In the genomic region with DNA sequence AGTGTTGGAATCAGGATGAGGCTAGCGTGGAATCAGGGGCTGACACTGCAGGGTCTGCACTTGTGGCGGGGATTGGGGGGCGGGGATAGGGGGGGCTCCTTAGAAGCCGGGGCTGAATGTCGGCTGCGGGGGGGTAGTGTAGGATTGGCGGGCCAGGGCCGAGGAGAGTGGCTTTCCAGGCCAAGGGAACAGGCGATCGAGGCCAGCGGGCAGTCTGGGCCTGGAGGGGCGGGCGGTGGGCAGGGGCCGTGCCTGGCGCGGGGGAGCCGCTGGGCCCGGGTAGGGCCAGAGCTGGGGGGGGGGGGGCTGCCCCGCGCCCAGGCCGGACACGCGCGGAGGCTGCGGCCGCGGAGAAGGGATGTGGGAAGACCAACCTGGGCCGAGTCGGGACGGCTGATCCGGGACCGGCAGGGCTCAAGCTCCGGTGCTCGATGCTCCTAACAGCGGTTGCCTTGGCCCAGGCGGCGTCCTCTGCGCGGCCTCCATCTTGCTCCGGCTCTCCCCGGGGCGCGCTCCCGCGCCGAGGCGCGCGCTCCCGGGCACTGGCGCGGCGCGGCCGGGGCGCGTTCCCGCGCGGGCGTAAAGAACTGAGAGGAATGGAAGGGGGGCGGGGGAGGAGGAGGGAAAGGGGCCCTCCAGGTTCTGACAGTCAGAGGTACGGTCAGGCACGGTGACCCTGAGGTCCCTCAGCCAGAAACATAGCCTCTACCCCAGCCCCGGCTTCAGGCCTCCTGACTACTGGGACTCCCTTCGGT, we compare ENCODE assay signal across 9 mouse cellular contexts. TPM values are rescaled to one million over a fixed set of nuclear protein-coding genes. Genes with fewer than 3 reads are reported as not detected.
DNase-seq lines count a peak whose midpoint lies in the region; ATAC-seq and TF ChIP-seq lines count a peak whose summit lies in the region.
"Had no signal": no experiment of that assay in that cellular context is flagged by ENCODE, and none has a peak within 500 bp of the region (broad histone marks: within the 10 kb centered on the region; RNA-seq: fewer than 3 reads in every experiment).

A gene (minus strand): TSS at position 544 of the 755 bp plus-strand sequence.

- H3K4me3 ChIP-seq in heart, embryonic 11.5 days (ENCODE audit: low read depth, low read length): peak within 1 kb of the TSS; percentile 48
- peak within 1 kb of the TSS; percentile 74 for H3K4me3 ChIP-seq in embryonic facial prominence, embryonic 10.5 days
- peak within 1 kb of the TSS; percentile 48 for H3K4me3 ChIP-seq in intestine, embryonic 15.5 days (replicated peaks)
- H3K4me3 ChIP-seq in liver, embryonic 14.5 days (ENCODE audit: insufficient read depth in 1 of 2, low read depth in 2 of 2, low read length in 2 of 2): peak within 1 kb of the TSS in 1 of 2 experiments; percentile 34; a peak in 2 of 4 replicates
- H3K4me3 ChIP-seq in small intestine, adult 2 months (ENCODE audit: low read depth, low read length): peak within 1 kb of the TSS; percentile 61

- TF ChIP-seq CTCF in Patski (IDR thresholded peaks at IDR 0.05): no peak
- TF ChIP-seq CTCF in liver, embryonic 14.5 days (IDR thresholded peaks at IDR 0.05; ENCODE audit: low read depth): no peak
- no peak for TF ChIP-seq CTCF in small intestine, adult 2 months (IDR thresholded peaks at IDR 0.05; ENCODE audit: extremely low read depth, insufficient read length, insufficient replicate concordance, low read depth, low read length)

- CTCF ChIA-PET in Patski (lab: Charles Lee): interaction anchor here (1.2 to 1.5 kb wide), 2 partner anchors 9 to 38 kb away, joined by 3 to 6 read pairs; no protein-coding TSS in a partner anchor

- peaks cover 8% of the 10 kb centered on the region; the same call in 1 of the 2 replicates for H3K4me1 ChIP-seq in heart, embryonic 11.5 days (ENCODE audit: control insufficient read depth, insufficient read depth, low read length)
- peaks cover 20% of the 10 kb centered on the region for H3K4me1 ChIP-seq in embryonic facial prominence, embryonic 10.5 days
- H3K4me1 ChIP-seq in intestine, embryonic 15.5 days (replicated peaks): peaks cover 13% of the 10 kb centered on the region; the same call in 1 of the 2 replicates
- H3K4me1 ChIP-seq in liver, embryonic 14.5 days (replicated peaks; ENCODE audit: control insufficient read depth in 2 of 2, insufficient read depth in 2 of 2, low read length in 1 of 2): no peaks in the 10 kb centered on the region
- peaks cover 4% of the 10 kb centered on the region for H3K4me1 ChIP-seq in small intestine, adult 2 months (ENCODE audit: control insufficient read depth, insufficient read depth, insufficient read length, low read length)

- in situ Hi-C loops in Patski (cut with MboI; ENCODE audit: low pct_unique_long_range_greater_than_20kb): no loop called here

- WGBS in heart, embryonic 11.5 days (ENCODE audit: insufficient replicate concordance): 2% methylated on average over 38 of the region's 66 CpGs
- under 1% methylated on average over 57 of the region's 66 CpGs for whole genome bisulfite sequencing in embryonic facial prominence, embryonic 10.5 days
- WGBS in intestine, embryonic 15.5 days: 2% methylated on average over 60 of the region's 66 CpGs
- 3% methylated on average over 49 of the region's 66 CpGs for WGBS in liver, embryonic 14.5 days (ENCODE audit: insufficient replicate concordance)
- WGBS in small intestine, adult 2 months: 1% methylated on average over 64 of the region's 66 CpGs

- DNase-seq in heart, adult 8-10 months (ENCODE audit: low spot score): no peak
- DNase-seq in Patski (ENCODE audit: low read depth, low spot score): no peak
- peak; percentile 57 for DNase-seq in embryonic facial prominence, embryonic 10.5 days (ENCODE audit: low spot score)
- DNase-seq in liver, embryonic 14.5 days (ENCODE audit: low read depth in 3 of 3, low spot score in 3 of 3): no peak
- DNase-seq in spleen, postnatal 14 days (ENCODE audit: low spot score in 2 of 2): no peak

- no peak for TF ChIP-seq EP300 in liver, embryonic 14.5 days (IDR thresholded peaks at IDR 0.05; ENCODE audit: low read depth)

- H3K4me2 ChIP-seq in heart, embryonic 11.5 days: peak within 1 kb of the TSS; percentile 72
- H3K4me2 ChIP-seq in intestine, embryonic 15.5 days (replicated peaks): peak within 1 kb of the TSS; percentile 83
- peak within 1 kb of the TSS; percentile 47 for H3K4me2 ChIP-seq in liver, embryonic 14.5 days (ENCODE audit: low read depth)

- POLR2A ChIA-PET in Patski (lab: Charles Lee): interaction anchor here (0.5 kb wide), 1 partner anchor 63 kb away, joined by 3 read pairs; no protein-coding TSS in a partner anchor

- no peaks in the 10 kb centered on the region for H3K9me3 ChIP-seq in heart, embryonic 11.5 days (replicated peaks; ENCODE audit: control insufficient read depth, low read length)
- H3K9me3 ChIP-seq in embryonic facial prominence, embryonic 10.5 days: no peaks in the 10 kb centered on the region
- H3K9me3 ChIP-seq in intestine, embryonic 15.5 days: no peaks in the 10 kb centered on the region
- no peaks in the 10 kb centered on the region for H3K9me3 ChIP-seq in liver, embryonic 14.5 days (ENCODE audit: control insufficient read depth, low read length)

- peak; percentile 57; the same call in 1 of the 2 replicates for ATAC-seq in heart, embryonic 11.5 days (replicated peaks; ENCODE audit: insufficient number of reproducible peaks, low FRiP score, low TSS enrichment)
- no peak for ATAC-seq in Patski
- ATAC-seq in intestine, embryonic 15.5 days: peak; percentile 59; the same call in 1 of the 2 replicates
- no peak for ATAC-seq in liver, embryonic 14.5 days (ENCODE audit: insufficient read depth)

- no peaks in the 10 kb centered on the region for H3K36me3 ChIP-seq in heart, embryonic 11.5 days (ENCODE audit: control insufficient read depth, insufficient read depth, low read length)
- no peaks in the 10 kb centered on the region for H3K36me3 ChIP-seq in embryonic facial prominence, embryonic 10.5 days (replicated peaks)
- H3K36me3 ChIP-seq in intestine, embryonic 15.5 days: no peaks in the 10 kb centered on the region
- H3K36me3 ChIP-seq in liver, embryonic 14.5 days (replicated peaks; ENCODE audit: control insufficient read depth, insufficient read depth, low read depth): no peaks in the 10 kb centered on the region
- H3K36me3 ChIP-seq in small intestine, adult 2 months (ENCODE audit: control insufficient read depth, insufficient read depth, low read length): no peaks in the 10 kb centered on the region

- no peak for TF ChIP-seq POLR2A in small intestine, adult 2 months (IDR thresholded peaks at IDR 0.05; ENCODE audit: low read depth, low read length)

- no peak within 1 kb of the TSS for H3K27ac ChIP-seq in heart, embryonic 11.5 days (ENCODE audit: low read depth, low read length)
- peak within 1 kb of the TSS; percentile 76 for H3K27ac ChIP-seq in embryonic facial prominence, embryonic 10.5 days (replicated peaks)
- H3K27ac ChIP-seq in intestine, embryonic 15.5 days: no peak within 1 kb of the TSS
- no peak within 1 kb of the TSS for H3K27ac ChIP-seq in liver, embryonic 14.5 days
- no peak within 1 kb of the TSS for H3K27ac ChIP-seq in small intestine, adult 2 months (ENCODE audit: insufficient read depth, low read depth, low read length)

- H3K27me3 ChIP-seq in heart, embryonic 11.5 days (ENCODE audit: control insufficient read depth, insufficient read depth, low read length): peaks cover 40% of the 10 kb centered on the region
- peaks cover 22% of the 10 kb centered on the region for H3K27me3 ChIP-seq in Patski
- peaks cover 59% of the 10 kb centered on the region for H3K27me3 ChIP-seq in embryonic facial prominence, embryonic 10.5 days (replicated peaks; ENCODE audit: low read depth, poor library complexity, severe bottlenecking)
- peaks cover 33% of the 10 kb centered on the region for H3K27me3 ChIP-seq in intestine, embryonic 15.5 days (replicated peaks)
- peaks cover 33% of the 10 kb centered on the region for H3K27me3 ChIP-seq in liver, embryonic 14.5 days (ENCODE audit: control insufficient read depth, insufficient read depth, low read length)
- peaks cover 26% of the 10 kb centered on the region for H3K27me3 ChIP-seq in small intestine, adult 2 months (ENCODE audit: control insufficient read depth, insufficient read depth, low read length)

- no peak within 1 kb of the TSS for H3K9ac ChIP-seq in heart, embryonic 11.5 days (ENCODE audit: low read depth, low read length)
- peak within 1 kb of the TSS; percentile 17; the same call in 1 of the 2 replicates for H3K9ac ChIP-seq in intestine, embryonic 15.5 days
- H3K9ac ChIP-seq in liver, embryonic 14.5 days (replicated peaks): no peak within 1 kb of the TSS

RNA-seq across cellular contexts. Expression of the gene that starts here (rescaled TPM):
- 0.23 and 0.39 TPM in 2 replicates for polyA plus RNA-seq in heart, embryonic 11.5 days (2014; fragmentation: Nextera tagmentation; extraction: Ambion mirVana)
- total RNA-seq in heart, adult 8-10 months (2022): under 1 TPM; 0.29 to 0.59 (median 0.32) TPM
- 17.7 TPM for polyA plus RNA-seq in Patski (2021)
- 4.7 and 5.0 TPM in 2 replicates for polyA plus RNA-seq in embryonic facial prominence, embryonic 10.5 days (2016; fragmentation: Nextera tagmentation; extraction: Ambion mirVana)
- 1.7 and 2.3 TPM in 2 replicates for polyA plus RNA-seq in intestine, embryonic 15.5 days (2015; fragmentation: Nextera tagmentation; extraction: Ambion mirVana)
- polyA plus RNA-seq in liver, embryonic 14.5 days (2012; rRNA removed): 0.06 TPM in 1 of 2 replicates, not detected in the other
- 0.13 TPM in 1 of 2 replicates, not detected in the other for polyA plus RNA-seq in liver, embryonic 14.5 days (2014; fragmentation: Nextera tagmentation; extraction: Ambion mirVana)
- 0.15 and 0.43 TPM in 2 replicates for polyA plus RNA-seq in small intestine, adult 2 months (2012; rRNA removed)
- total RNA-seq: hematopoietic stem cell, adult 5-6 weeks had no signal

Comparison
In these comparisons a context has a peak if more than half of its experiments do, and no peak if none do; other contexts are left out.
1. Peak in ATAC-seq, H3K4me3 ChIP-seq and H3K4me2 ChIP-seq in heart, embryonic 11.5 days; RNA of the gene not detected or under 1 TPM.